Mouse (Mus musculus) large intestine, adult 2 months (tissue): ENCODE results near the gene Hist1h4k. TPM values are rescaled to one million over a fixed set of nuclear protein-coding genes. Genes with fewer than 3 reads are reported as not detected.
"Not testable (repeated sequence)": the region's sequence is repeated elsewhere in the genome, so short reads cannot be mapped to it uniquely, and the experiment has no call there.

ENCODE experiments used
- DNase-seq: peaks from one replicate; pipeline ENCODE4 v3.0.0-alpha.2; 2012; ENCODE audit warnings: low read depth, low spot score
- WGBS: fragments of 180-500 bp; shearing (Covaris S2); methylation state at CpG from one replicate; pipeline ENCODE4 v1.1.7; 2018; 5-methylcytosine and 5-hydroxymethylcytosine counted together
- polyA plus RNA-seq: library from polyadenylated mRNA; depleted of rRNA; stranded (reverse); fragments of >200 nt; gene quantifications from 2 replicates; pipeline ENCODE4 v1.2.3, GENCODE M21; 2012

Hist1h4k gene
- polyA plus RNA-seq, 1 experiment, result 44.1 TPM

DNA sequence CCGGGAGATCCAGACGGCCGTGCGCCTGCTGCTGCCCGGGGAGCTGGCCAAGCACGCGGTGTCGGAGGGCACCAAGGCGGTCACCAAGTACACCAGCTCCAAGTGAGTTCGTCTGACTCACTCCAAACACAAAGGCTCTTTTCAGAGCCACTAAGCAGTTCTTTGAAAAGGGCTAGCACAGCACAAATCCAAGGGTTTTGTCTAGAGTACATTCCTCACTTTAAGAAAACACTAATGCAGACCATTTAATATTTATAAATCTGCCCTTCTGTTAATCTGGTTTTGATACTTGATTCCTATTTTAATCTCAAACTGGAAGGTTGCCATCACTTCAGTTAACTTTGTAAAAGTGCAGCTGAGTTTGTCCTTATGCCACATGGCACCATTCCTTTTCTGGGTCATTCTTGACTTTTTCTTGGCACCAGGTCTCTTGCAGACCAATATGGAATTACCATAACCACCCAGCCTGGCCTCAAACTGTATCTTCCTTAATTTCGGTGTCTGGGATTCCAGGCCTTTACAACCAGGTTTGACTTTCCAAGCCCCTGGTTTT is 27.9 kb downstream of the Hist1h4k start:
- no peak for DNase-seq
- WGBS, result 5% methylated on average over 11 of the region's 11 CpGs

DNA sequence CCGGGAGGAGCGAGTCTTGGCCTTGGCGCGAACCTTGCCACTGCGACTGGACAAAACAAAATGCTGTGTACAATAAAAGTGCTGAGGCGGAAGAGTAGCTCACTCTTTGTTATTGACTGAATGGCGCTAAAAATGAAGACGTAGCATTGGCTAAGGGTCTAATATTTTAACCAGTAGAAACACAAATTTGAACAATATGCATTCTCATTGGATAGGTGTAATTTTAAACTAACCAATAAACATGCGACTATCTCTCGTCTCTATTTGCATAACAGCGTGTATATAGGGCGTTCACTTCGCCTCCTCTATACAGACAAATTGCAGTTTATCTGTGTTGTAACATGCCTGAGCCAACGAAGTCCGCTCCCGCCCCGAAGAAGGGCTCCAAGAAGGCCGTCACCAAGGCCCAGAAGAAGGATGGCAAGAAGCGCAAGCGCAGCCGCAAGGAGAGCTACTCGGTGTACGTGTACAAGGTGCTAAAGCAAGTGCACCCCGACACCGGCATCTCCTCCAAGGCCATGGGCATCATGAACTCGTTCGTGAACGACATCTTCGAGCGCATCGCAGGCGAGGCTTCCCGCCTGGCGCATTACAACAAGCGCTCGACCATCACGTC is 28.4 kb downstream of the Hist1h4k start, which contains the start of gene Hist1h2bm:
Hist1h2bm (plus strand) TSS at position 288 of the 616 bp plus-strand sequence.
- WGBS, result under 1% methylated on average over 37 of the region's 37 CpGs
- peak; percentile 84 for DNase-seq

DNA sequence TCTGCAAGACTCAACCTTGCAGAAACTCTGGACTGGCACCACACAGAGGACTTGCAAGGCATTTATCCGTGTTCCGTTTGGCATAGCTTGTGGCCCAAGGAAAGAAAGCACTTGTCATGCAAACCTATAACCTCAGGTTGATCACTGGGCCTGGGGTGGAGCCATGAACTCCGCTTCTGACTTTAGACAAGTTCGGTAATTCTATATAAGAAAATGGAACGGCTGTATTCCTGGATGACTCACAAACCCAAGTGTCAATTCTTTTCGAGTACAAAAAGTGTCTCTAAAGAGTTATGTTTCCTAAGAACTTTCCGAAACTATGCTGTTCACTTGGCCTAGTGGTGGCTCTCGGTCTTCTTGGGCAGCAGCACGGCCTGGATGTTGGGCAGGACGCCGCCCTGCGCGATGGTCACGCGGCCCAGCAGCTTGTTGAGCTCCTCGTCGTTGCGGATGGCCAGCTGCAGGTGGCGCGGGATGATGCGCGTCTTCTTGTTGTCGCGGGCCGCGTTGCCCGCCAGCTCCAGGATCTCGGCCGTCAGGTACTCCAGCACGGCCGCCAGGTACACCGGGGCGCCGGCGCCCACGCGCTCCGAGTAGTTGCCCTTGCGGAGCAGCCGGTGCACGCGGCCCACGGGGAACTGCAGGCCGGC is 29.1 kb downstream of the Hist1h4k start:
- not testable (repeated sequence) for DNase-seq
- 3% methylated on average over 21 of the region's 44 CpGs for WGBS

DNA sequence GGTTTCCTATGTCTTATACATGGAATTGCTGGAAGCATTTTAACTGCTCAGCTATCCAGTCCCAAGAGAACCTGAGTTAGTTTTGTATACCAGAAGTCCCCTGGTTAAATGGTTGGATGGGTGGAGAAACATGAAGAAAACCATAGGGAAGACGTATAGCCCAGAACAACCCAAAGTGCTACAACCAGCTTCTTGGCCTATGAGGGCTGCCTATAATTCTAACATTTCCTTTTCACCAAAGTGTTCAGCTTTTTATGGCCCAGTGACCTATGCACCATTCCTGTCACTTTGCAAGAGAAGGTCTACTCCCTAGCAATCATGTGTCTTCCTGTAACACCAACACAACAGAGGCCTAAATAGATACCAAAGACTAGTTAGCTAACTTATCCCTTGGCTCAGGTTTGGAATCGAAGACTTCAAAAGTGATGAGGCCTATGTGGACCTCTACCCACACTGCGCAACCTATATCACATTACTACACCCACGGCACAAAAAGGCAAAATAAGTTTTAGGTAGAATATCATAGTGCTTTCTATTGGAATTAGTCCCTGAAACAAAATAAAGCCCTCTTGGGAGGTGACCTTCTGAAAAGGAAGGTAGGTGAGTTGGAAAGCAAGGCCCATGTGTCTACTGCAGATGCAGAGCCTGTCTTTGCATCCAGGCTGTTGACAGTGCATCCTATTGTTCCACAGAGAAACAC is 31.8 kb downstream of the Hist1h4k start:
- WGBS, result 72% methylated on average over 4 of the region's 4 CpGs
- no peak for DNase-seq

DNA sequence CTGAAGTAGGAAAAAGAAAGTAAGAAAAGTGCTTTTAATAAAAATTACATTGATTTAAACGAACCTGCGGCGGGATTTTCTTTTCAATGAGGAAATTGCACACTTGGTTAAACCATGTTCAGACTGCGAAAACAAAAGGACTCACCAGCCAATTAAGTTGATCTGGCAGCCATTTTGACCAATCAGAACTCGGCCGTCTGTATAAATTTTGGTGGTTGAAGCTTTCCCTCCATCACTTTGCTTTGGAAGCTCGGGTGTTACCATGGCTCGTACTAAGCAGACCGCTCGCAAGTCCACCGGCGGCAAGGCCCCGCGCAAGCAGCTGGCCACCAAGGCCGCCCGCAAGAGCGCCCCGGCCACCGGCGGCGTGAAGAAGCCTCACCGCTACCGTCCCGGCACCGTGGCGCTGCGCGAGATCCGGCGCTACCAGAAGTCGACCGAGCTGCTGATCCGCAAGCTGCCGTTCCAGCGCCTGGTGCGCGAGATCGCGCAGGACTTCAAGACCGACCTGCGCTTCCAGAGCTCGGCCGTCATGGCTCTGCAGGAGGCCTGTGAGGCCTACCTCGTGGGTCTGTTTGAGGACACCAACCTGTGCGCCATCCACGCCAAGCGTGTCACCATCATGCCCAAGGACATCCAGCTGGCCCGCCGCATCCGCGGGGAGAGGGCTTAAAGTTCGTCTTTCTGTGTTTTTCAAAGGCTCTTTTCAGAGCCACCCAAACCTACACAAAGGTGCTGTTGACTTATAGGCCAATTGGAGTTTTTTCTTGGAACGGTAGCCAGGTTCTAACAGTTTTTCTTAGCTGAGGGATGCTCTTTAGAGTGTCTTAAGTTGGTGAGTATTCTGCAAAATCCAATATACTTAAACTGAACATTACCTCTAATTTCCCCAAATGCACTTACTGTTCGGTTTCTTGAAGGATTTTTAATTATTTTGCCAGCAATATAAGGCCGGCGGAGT is 32.6 kb downstream of the Hist1h4k start, which contains the start of gene Hist1h3h:
Hist1h3h (plus strand) TSS at position 263 of the 961 bp plus-strand sequence.
- WGBS, result 4% methylated on average over 31 of the region's 56 CpGs
- peak; percentile 75 for DNase-seq

DNA sequence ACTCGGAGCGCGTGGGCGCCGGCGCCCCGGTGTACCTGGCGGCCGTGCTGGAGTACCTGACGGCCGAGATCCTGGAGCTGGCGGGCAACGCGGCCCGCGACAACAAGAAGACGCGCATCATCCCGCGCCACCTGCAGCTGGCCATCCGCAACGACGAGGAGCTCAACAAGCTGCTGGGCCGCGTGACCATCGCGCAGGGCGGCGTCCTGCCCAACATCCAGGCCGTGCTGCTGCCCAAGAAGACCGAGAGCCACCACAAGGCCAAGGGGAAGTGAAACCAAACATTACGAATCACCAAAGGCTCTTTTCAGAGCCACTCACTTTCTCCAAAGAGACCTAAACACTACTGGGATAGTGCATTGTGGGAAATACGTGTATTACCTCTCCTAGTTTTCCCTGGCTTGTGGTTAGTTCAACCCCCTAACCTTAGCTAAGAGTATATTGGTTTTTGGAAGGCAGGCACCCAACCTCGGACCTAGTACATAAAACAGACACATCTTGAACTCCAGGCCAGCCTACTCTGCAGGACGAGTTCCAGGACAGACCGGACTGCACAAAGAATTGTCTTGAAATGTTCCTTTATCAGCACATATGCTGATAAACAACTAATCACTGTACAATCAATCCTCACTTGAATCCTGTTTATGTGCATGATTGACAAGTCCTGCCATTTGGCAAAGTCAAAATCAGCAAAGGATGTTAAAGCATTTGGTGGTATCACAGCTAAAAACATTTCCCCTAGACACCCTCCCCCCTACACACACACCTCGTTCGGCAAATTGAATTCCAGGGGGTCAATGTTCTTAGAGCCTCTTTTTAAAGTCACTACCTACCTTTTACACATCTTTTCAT is 33.5 kb downstream of the Hist1h4k start:
- under 1% methylated on average over 20 of the region's 38 CpGs for WGBS
- not testable (repeated sequence) for DNase-seq

DNA sequence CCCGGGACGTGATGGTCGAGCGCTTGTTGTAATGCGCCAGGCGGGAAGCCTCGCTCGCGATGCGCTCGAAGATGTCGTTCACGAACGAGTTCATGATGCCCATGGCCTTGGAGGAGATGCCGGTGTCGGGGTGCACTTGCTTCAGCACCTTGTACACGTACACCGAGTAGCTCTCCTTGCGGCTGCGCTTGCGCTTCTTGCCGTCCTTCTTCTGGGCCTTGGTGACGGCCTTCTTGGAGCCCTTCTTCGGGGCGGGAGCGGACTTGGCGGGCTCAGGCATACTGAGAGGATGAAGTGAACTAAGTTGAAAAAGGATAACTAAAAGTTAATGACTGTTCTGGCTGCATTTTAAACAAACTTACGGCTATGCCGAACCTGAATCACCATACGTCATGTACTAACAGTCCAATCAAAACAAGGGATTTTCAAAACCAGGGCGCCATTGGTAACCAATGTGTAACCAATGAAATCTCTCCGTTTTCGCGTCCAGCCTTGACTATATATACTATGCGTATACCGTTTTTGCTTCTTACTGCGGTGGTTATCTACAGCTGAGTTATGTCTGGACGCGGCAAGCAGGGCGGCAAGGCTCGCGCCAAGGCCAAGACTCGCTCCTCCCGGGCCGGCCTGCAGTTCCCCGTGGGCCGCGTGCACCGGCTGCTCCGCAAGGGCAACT is 34.3 kb downstream of the Hist1h4k start, which contains the start of the genes Hist1h2bl and Hist1h2ai:
Hist1h2bl (minus strand) TSS at position 280 of the 676 bp plus-strand sequence.
Hist1h2ai (plus strand) TSS at position 559 of the 676 bp plus-strand sequence.
- peak; percentile 87 for DNase-seq
- WGBS, result under 1% methylated on average over 40 of the region's 50 CpGs

DNA sequence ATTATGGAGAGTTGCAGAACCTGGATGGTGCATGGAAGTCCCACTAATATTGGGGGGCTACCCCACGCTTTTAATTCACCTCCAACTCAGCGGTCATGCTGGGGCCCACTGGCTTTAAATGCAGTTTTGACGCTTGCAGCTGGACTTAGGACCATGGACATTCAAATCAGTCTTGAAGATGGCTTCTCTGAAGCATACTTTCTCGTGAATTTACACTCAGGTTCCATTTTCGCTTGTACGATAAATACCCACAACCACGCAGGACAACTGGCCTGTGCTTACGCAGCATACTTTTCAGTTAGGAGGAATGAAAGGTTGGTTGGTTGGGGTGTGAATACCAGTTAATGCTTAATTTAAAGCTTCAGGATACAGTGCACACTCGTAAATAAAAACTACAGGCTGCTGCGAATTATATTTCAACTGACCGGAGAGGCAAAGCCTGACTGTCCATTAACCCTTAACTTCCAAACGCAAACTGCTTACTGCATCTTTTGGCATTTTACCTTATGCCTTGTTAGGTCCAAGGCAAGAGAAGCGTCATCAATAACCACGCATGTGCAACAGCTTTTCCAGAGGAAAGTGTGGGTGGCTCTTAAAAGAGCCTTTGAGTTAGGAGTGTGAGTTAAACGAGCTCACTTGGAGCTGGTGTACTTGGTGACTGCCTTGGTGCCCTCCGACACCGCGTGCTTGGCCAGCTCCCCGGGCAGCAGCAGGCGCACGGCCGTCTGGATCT is 35.0 kb downstream of the Hist1h4k start:
- WGBS, result under 1% methylated on average over 22 of the region's 22 CpGs
- no peak for DNase-seq

DNA sequence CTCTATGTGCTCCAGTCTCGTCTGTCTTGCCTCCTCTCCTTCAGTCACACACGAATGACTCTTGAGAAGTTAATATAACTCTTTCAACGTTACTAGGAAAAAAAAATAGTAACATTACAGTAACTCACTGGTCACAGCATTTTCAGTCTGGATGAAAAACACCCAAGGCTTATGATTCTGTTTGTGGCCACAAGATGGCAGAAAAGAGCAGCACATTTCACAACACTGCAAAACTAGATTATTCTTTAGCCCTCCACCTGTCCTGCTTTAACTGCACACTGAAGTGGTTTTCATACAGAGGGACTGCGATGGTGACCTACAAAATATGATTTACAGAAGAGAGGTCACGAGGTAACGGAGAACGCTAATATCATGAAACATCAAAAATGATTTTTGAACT is 35.6 kb downstream of the Hist1h4k start:
- peak; percentile 45 for DNase-seq
- under 1% methylated on average over 7 of the region's 7 CpGs for WGBS

DNA sequence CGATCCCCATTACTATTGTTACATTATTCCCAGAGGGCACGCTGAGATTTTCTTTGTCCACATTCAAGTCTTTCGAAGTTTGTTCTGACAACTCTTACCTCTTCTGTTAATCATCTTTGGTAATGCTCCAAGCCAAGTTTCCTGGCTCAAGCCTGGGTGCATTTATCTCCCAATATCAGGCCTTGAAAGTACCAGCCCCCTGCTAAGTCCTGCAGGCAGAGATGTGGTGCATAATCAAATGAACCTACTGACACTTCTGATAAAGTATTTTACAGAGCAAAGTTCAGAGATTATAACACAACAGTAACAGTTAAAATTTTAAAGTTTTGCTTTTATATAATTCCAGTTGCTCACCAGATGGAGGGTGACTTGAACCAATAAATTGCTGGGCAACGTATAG is 38.6 kb downstream of the Hist1h4k start:
- WGBS, result 16% methylated on average over 4 of the region's 4 CpGs
- DNase-seq, result no peak

DNA sequence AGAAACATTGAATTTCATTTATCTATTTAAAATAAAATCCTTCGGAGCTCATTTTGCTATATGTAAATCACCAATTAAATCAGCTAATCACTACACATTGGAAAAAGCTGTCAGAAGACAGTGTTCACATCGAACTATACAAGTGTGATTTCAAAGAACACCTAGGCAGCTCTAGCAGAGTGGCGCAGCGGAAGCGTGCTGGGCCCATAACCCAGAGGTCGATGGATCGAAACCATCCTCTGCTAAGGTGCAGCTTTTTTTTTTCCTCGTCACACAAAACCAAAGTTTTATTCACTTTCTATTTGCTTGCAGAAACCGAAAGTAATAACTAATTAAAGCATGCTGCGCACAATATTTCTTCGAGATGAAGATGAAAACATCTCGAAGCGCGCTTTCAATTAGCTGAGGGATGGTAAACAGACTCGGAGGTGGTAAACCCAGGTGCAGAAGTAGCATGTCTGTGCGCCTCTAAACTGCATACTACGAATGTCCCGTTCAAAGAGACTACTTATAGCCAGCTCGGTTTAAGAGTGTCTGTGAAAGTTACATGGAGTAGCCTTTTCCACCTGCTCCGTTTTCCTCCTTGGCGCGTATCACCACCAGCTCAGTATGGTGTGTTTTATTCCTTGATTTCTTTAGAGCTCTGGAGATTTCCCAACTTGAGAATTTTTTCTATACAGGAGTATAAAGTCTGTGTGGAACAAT is 39.3 kb downstream of the Hist1h4k start:
- DNase-seq, result no peak
- 4% methylated on average over 22 of the region's 22 CpGs for whole genome bisulfite sequencing

DNA sequence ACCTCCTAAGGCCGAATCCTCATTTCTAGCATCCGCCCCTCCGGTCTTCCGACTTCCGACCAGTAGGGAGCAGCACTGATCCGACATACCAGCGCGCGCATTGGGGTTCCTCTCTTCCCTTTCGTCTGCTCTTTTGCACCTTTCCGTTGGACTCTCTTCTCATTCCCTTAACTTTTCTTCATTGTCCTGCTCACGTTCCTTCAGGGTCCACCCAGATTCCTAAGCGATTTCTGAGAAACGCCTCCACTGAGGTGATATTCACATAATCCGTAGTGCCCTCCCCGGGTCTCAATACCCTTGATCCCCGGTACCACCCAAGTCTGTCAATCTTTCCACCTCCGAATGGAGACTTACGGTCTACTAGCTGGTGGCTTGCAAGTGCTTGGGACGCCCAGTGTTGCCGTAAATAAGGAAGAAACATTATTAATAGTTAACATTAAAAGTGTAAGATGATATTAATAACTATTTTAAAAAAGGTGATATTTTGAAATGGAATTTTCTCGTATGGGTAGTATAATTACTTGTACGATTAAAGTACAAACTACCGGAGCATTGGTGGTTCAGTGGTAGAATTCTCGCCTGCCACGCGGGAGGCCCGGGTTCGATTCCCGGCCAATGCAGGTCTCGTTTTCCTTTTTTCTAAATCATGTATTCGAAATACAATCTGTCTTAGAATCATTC is 40.1 kb downstream of the Hist1h4k start:
- peak; percentile 66 for DNase-seq
- WGBS, result 1% methylated on average over 32 of the region's 32 CpGs

DNA sequence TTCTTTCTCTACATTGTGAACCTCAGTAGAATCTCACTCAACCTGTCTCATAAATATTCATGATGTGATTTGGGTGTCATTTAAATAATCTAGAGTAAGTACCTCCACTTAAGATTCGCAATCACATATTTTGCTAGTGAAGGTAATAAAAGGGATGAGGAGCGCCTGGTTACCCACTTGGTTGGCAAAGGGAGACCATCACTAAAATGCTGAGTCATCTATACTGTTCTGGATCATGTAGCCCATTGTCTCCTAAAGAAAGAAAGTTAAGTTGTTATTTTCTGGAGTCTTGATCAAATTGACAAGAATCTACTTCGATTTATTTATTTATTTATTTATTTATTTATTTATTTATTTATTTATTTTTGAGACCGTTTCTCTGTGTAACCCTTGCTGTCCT is 43.6 kb downstream of the Hist1h4k start:
- WGBS, result 48% methylated on average over 4 of the region's 4 CpGs
- no peak for DNase-seq
